Mouse (Mus musculus) cerebellum, adult 11-12 months (tissue): ENCODE results near the gene Palm3.
A peak's percentile ranks its signal among the peaks of the same experiment; 100 is the strongest.

Source experiments
- DNase-seq: peaks from one replicate; pipeline ENCODE4 v3.0.0; 2022

The Palm3 gene

DNA sequence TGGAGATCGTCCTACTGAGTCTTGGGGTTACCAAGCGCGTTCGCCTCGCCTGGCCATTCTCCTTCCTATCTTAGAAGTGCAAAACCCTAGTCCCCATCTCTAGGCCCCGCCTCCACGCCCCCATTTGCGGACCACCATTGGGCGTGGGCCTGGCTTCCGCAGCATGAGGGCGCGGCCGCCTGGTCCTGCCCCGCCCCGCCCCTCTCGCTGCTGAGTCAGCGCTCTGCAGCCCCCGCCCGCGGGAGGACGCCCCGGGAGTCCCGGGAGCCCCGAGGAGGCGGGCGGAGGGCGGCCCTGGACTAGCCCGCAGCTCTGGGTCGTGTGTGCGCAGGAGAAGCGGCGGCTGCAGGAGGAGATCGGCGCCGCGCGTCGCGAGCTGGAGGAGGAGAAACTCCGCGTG lies 4.6 kb downstream of the Palm3 start:
- no peak for DNase-seq

DNA sequence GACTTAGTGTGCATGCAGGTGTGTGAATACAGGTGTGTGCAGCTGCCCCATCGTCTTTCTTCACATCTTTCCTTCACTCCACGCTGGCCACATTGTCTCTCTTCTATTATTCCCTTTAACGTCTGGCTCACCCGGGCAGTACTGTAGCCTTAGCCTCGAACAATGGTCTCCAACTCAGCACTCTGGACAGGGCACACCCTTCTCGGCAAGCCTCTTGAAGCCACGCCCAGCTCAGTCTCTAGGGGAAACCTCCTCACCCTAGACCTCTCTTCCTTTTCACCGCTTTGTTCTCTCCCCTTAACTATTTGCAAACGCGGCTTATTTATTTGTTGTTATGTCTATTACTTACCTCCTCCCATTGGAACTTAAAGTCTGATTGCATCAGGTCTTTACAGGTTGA lies 6.2 kb downstream of the Palm3 start:
- no peak for DNase-seq

DNA sequence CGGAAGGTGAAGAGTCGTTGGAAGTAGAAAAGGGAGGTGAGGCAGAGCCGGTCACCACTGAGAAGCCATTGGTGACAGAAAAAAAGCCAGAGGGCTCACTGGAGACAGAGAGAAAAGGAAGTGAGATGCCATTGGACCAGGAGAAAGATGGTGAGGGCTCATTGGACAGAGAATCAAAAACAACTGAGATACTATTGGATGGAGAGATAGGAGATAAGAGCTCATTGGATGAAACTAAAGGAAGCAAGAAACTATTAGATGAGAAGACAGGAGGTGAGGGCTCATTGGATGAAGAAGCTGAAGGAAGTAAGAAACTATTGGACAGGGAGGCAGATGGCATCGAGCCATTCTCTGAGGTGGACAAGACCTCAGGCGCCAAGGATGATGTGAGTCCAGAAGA lies 8.0 kb downstream of the Palm3 start:
- no peak for DNase-seq

DNA sequence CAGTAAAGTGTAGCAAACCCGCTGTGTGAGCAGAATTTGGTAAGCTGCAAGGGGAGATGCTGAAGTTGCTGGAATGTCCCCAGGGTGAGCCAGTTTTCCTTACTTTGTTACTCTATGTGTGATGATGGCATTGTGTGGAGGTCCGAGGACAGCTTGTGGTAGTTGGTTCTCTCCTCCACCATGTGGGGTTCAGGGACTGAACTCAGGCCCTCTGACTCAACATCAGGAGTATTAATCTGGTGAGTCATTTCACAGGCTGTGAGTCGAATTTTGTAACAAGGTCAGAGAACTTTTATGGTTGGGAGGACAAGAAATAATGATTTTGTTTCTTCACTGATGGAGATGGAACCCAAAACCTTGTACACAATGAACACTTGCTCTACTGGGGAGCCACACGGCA lies 11.5 kb downstream of the Palm3 start:
- DNase-seq = no peak

DNA sequence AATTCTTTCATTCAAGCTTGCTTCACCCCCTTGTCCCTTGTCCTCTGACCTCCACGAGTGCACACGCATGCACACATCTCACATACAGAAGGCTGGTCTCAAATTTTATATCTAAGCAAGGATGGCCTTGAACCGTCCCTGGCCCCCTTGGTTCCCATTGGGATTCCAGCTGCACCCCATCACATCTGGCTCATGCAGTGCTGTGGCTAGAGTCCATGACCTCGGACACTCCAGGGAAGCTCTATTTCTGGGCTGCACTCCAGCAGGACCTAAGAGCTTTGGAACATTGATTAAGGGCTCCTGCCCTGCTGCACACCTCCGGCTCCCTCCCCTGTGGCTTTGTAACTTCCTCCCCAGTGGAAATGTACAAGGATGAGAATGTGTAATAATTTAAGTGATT lies 16.7 kb downstream of the Palm3 start:
- no peak for DNase-seq

DNA sequence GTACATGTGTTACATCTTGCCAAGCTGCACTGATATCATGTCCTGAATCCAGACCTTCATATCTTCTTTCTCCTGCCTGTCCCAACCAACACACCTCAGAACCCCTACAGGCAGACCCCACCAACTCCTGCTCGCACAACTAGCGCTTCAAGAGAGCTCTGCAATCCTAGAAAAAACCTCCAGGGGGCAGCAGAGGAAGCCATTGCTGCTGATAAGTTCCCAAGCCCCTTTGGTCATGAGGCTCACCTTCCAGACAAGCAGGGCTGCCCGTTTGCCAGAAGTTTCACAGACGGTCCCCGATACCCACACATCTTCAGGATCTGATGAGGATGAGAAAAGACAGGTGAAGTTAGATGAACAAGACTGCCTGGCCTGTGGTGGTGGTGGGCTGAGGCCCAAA lies 17.8 kb downstream of the Palm3 start:
- DNase-seq = peak; percentile 53

DNA sequence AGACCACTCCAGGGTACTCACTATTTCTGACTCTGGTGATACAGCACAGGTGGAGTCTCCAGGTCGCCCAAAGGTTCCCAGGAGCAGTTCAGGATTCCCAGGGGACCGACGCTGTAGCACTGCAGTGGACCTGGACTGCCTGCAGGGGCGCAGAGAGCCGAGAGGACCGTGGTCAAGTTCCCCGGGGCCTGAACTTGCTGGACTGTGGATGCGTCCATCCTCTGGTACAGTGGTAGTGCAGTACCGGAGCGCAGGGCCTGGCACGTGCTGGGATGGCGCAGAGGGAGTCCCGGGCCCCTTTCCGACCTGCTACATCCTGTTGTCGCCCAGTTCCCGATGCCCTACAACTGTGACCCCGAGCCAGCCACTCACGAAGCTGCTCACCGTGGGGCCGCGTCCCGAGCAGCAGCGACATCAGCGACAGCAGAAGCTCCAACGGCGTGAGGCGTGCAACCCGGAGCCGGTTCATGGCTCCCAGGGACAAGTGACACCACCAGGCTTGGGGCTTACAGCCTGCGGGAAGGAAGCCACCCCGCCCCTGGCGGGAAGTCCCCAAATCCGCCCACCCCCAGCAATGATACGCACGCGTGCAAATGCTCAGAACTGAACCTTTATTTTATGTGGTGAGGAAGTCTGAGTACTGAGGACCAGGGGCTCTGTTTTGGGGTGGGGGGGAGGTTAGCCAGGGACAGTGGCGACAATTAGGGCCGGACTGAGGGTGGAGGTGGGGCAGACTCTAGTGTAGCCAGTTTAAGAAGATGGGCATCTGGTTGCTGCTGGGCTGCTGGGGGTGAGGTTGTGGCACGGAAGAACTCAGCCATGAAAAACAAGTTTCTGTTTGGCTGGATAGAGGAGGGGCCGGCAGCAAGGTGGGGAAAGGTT lies 21.0 kb downstream of the Palm3 start, which contains the start of gene Il27ra:
Gene Il27ra, minus strand, starts transcription at position 524 of the 882 bp plus-strand sequence.
- DNase-seq = no peak

DNA sequence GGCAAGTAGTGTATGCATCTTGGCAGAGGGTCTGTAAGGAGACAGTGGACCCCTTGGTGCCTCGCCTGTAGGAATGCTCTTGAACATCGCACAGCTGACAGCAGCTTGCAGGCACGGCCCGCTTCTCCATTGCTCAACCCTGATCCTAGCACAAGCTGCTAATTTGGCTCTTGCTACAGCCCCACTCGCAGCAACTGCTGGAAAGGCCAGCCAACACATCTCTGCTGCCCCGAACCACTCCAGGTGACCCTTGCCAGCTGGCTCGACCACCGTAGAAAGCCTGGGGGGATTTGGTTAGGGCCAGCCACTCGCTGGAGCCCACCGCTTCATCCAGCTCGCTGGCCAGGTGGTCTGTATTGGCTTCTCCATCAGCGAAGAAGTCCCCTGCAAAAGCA lies 21.7 kb downstream of the Palm3 start:
- DNase-seq = no peak

DNA sequence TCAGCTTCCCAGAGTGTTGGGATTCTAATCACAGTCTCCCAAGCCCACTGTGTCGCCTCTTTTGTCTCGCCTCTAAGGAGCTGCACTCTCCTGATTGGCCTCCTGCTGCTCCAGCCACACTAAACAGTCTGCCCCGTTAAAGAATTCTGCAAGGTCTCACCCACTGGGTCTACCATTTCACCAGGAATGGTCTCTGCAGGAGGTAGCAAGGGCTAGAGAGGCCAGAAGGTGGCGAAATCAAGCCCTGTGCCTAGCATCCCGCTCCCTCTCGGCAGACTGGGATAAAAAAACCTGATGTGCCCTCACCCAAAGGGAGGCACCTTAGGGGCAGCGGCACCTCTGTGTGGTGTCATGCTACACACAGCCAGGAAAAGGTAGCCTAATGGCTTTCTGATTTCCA lies 22.8 kb downstream of the Palm3 start:
- DNase-seq = no peak

DNA sequence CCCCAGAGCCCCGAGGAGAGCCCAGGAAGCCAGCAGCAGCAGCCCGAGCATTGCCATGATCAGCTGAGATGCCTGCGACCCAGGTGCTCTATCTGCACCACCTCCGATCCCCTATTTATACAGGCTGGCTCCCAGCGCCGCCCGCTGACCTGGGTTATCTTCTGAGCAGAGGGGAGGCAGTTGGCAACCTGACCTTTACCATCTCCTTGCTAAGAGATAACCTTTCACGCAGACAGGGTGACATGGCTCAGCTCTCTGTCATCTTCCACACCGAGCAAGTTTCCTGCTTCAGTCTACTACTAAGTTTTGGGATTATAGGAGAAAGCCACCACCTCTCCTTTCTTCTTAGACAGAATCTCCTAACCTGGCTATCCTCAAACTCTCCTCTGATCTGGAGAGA lies 23.6 kb downstream of the Palm3 start, which contains the start of gene Rln3:
Gene Rln3, minus strand, starts transcription at position 101 of the 400 bp plus-strand sequence.
- DNase-seq = no peak

DNA sequence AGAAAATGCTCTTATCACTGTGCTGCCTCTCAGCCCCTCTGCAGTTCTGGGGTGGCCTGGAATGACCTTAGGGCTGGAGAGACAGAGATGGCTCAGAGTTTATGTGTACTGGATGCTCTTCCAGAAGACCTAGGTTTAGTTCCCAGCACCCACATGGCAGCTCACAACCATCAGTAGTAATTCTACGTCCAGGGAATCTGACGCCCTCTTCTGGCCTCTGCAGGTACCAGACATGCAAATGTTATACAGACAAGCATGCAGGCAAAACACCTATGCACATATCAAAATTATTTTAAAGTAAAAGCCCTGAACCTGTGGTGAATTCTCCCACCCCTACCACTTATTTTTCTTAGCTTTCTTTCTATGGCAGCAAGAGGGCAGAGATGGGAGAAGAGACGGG lies 25.2 kb downstream of the Palm3 start:
- DNase-seq = no peak

DNA sequence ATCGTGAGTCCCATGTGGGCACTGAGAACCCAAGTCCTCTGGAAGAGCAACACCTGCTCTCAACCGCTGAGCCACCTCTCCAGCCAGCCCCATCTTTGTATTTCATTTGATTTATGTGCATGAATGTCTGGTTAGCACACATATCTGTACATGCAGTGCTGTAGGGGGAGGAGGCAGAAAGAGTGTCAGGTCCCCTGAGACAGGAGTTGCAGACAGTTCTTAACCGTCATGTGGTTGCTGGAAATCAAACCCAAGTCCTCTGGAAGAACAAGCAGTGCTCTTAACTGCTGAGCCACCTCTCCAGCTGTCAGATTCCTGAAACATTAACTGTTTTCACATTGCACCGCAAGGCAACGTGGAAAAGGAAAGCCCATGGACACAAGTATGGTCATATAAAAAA lies 26.9 kb downstream of the Palm3 start:
- no peak for DNase-seq

DNA sequence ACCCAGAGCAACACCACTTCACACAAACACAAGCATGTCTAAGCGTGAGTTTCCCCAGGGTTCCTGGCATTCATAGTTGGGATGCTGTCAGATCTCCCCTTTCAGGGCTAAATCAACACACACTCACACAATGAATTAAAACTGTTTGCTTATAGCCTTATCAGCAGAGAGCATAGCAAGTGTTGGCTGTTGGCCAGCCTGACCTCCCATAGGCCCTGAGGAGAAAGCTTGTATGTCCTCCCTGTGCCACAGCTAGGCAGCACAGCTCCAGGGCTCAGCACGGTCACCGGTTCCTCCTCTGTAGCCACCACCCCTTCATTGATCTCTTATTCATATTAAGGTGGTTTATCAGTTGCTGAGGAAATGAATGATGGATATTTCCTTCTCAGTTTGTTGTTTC lies 31.5 kb downstream of the Palm3 start:
- no peak for DNase-seq

DNA sequence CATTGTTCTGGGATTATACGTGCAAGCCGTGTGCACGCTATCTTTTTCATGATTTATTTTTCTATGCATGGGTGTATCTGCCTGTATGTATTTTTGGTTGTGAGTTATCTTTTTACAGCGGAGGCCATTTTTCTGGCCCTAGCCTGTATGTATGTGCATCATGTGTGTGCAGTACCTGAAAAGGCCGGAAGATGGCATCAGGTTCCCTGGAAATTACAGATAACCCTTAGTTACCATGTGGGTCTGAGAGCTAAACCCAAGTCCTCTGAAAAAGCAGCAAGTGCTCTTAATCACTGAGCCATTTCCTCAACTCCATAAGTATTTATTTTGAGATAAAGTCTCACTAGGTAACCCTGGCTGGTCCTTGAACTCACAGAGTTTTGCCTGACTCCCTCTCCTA lies 32.0 kb downstream of the Palm3 start:
- DNase-seq = no peak

DNA sequence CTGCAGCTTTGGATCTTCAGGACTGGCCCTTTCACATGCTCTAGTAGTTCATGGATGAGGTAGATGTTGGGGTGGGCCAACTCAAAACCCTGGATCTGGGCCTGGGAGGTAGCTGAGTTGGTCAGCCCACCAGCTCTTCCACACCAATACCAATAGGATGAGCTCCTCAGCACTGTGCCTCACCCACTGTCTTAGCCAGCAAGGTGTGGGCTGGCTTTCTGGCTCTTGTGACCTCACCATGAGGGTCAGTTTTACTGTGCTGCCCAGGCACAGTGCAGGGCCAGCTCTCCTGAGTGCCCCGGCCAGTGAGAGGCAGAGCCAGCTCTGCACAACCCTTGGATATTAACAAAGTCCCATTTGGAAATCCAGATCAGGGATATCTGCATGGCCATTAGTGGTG lies 36.6 kb downstream of the Palm3 start:
- no peak for DNase-seq

DNA sequence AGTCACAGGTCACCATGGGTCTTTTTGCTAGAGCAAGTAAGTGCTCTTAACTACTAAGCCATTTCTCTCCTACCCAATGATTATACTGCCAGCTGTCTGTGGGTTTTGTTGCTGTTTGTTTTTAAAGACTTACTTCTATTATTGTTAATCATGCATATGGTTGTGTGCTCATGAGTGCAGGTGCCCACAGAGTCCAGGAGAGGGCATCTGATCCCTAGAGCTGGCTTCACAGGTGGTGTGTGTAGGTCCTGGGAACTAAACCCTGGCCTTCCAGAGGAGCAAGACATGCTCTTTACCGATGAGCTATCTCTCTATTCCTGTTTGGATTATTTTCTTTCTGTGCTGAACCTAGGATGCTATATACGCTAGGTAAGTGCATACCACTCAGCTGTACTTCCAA lies 38.0 kb downstream of the Palm3 start:
- DNase-seq = no peak

DNA sequence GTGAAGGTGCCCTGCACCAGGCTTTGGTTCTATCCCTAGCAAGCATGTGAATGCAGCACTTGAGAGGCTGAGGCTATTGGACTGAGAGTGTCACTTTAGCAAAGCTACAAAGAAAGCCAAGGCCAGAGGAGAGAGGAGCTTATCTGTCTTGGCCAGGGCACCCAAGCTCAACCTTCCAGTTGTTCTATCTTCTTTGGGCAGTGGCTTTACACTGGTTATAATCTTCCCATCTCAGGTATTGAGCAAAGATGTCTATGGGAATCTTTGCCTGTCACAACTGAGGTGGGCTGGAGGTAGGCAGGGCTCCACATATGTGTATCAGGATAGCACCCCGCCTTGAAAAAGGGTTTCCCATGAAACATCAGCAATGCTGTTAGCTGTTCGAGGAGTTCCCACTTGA lies 39.0 kb downstream of the Palm3 start:
- DNase-seq = no peak

DNA sequence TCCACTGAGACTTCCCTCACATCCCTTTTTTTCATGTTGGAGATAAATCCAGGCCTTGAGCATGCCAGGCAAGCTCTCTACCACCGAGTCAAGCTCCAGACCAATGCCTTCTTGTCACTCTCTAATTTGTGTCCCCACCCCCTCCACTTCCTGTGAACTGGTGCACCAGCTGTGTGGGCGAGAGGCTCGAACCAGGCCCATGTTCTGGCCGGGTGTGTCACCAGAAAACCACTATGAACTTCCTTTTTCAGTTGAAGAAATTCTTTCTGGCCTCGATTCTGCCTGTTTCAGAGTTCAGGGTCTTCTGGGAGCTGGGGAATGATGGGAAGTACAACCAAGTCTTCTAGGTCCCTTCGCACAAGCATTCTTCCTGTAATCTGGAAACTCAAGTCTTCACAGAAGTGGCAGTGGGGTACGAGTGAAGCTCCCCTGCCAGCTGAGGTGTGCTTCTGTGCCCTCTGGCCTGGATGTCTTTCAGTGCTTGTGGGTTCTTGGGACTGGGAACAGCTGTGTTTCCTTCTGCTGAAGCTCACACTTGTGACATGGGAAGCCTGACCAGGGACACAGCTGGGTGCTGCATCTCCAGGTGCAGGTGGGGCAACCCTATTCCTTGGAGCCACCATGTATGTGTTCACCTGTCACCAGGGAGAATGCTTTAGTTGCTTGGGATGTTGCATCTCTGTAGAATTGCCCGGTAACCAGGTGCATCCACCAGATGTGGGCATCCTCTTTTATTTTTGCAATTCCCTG lies 42.8 kb downstream of the Palm3 start:
- DNase-seq = no peak

DNA sequence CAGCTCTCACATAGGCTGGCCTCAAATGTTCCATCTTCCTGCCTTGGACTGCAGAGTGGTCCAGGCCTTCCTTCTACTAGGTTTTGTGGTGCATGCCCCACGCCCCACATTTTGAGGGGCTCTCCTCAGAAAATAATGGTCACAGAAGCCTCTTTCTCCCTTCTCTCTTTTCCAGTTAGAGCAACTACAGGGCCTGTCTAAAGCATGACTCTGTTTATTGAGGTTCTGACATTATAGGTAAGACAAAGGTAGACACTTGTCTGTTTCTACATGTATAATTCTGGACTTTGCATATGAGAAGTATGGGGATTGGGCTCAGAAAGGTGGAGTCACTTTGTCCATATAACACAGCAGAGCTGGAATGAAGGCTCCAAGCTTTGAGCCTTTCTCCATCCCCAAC lies 43.8 kb downstream of the Palm3 start, which contains the start of gene Gm10643:
Gene Gm10643, minus strand, starts transcription at position 101 of the 400 bp plus-strand sequence.
- DNase-seq = no peak

DNA sequence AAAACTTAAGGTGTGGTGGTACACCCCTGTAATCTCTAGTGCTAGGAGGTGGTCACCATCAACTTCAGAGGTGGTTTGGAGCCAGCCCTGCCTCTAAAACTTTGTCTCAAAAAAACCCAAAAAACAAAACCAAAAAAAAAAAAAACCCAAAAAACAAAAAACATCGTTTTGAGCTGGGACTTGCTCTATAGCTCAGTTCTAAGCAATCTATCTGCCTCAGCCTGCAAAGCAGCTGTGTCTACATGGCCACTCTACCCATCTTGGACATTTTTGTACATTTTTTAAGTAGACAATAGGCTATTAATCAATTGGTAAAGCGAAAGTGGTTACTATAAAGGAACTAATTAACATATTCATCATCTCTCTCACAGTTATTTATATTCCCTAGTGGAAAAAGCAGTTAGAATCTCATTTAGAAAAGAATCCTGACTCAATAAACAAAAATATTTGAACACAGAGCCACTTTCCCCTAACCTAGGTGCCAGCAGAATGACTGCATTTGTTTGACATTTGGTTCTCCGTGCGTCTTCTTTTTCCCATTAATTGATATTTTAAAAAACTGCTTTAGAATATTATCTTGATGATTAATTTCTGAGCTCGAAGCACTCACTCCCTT lies 44.3 kb downstream of the Palm3 start:
- DNase-seq = no peak

DNA sequence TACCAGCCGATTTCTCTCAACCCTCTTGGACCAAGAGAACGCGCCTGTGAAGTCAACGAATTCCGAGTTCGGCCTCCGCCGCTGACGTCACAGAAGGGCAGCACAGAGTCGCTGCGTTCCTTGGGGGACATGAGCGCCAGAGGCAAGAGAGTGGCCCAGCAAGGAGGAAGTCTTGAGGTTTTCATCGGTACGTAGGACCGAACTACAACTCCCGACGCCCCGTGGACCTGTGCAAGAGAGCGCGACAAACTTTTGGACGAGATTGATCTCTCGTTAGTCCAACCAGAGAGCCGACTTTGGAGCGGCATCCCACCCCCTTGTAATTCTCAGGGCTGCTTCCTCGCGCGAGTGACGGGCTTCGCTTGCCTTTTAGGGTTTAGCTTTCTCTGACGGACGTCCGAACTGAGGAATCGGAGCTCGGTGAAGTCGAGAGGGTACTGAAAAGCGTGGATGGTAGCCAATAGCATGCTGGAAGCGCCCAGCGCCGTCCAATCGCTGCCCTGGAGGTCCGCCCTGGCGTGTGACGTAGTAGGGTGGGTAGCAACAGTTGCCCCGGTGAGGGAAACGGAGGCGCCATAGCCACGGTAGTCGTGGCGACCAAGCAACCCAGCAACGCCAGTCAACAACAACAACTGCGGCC lies 45.1 kb downstream of the Palm3 start, which contains the start of gene Rfx1:
Gene Rfx1, plus strand, starts transcription at position 544 of the 640 bp plus-strand sequence.
- DNase-seq = peak; percentile 100

DNA sequence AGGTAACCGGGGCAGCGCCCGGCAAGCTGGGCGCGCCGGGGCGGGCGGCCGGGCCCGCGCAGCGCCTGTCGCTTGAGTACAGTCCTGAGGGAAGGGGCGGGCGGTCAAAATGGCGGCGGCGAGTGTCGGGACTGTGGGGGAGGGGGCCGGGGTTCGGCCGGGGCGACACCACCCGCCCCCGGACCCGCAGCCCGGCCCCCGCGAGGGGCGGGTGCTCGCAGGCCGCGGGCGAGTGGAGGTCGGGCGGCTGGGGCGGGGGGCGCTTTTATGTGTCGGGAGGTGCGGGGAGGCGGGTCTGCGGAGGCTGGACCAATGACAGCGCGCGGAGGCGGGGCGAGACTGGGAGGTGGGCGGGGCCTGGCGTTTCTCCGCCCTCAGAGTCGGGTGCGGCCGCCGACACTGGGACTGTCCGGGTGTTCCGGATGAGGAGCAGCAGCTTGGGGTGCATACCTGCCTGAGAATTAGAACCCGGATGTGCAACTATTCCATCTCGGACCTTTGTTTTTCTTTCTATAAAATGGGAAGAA lies 45.8 kb downstream of the Palm3 start:
- DNase-seq = peak; percentile 91

DNA sequence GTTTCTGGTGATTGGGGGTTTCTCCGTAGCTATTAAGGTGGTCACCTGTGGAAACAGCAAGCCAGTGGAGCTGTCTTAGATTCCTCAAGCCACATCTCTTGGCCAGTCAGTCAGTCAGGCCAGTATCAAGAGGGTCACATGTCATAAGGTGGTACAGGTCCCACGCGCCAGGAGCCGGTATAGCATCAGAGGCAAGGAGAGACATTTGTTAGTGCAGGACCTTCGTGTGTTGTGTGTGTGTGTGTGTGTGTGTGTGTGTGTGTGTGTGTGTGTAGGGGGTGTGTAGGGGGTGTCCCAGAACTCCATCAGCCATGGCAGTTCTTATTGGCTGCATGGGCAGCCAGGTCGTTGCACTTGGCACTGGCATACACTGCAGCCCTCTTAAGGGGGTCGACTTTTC lies 46.6 kb downstream of the Palm3 start:
- DNase-seq = peak; percentile 41
